Mouse (Mus musculus): Measurements from ENCODE around the gene Kat6b. TPM values are rescaled to one million over a fixed set of nuclear protein-coding genes. Genes with fewer than 3 reads are reported as not detected.
"Not testable (repeated sequence)": the region's sequence is repeated elsewhere in the genome, so short reads cannot be mapped to it uniquely, and the experiment has no call there.

The Kat6b gene
- polyA plus RNA-seq, 1 experiment from 2014 or later = 21.4 TPM

- DNase-seq (ENCODE audit: low read depth, low spot score) = no peak
Observed at GRCm38 (mm10) chr14:21484199-21484598, 3.0 kb downstream of the Kat6b start.

GRCm38 (mm10) chr14:21484693-21485092, 3.5 kb downstream of the Kat6b start:
- ChIA-PET CTCF (no interaction called here), POLR2A (no interaction called here)
- ATAC-seq = no peak
- no peak for DNase-seq (ENCODE audit: low read depth, low spot score)
- TF ChIP-seq CTCF (IDR thresholded peaks at IDR 0.05) = no peak
- H3K27me3 ChIP-seq = no peaks in the 10 kb centered on the region
- in situ Hi-C loops (cut with MboI; ENCODE audit: low pct_unique_long_range_greater_than_20kb) = loop anchor here (10.0 kb wide), 1 partner anchor 330 kb away; no protein-coding TSS in a partner anchor

More at GRCm38 (mm10) chr14:21484199-21484598, 3.0 kb downstream of the Kat6b start:
- no peak for TF ChIP-seq CTCF (IDR thresholded peaks at IDR 0.05)
- in situ Hi-C loops (cut with MboI; ENCODE audit: low pct_unique_long_range_greater_than_20kb) = loop anchor here (10.0 kb wide), 1 partner anchor 329 kb away; no protein-coding TSS in a partner anchor
- ChIA-PET POLR2A (no interaction called here), CTCF (no interaction called here)
- no peak for ATAC-seq
- H3K27me3 ChIP-seq = no peaks in the 10 kb centered on the region

- in situ Hi-C loops (cut with MboI; ENCODE audit: low pct_unique_long_range_greater_than_20kb) = loop anchor here (10.0 kb wide), 1 partner anchor 331 kb away; no protein-coding TSS in a partner anchor
- CTCF ChIA-PET = no interaction called here
- no peak for TF ChIP-seq CTCF (IDR thresholded peaks at IDR 0.05)
- no peaks in the 10 kb centered on the region for H3K27me3 ChIP-seq
- DNase-seq (ENCODE audit: low read depth, low spot score) (no peak), ATAC-seq (no peak)
- POLR2A ChIA-PET = no interaction called here
Observed at GRCm38 (mm10) chr14:21485961-21486520, 4.8 kb downstream of the Kat6b start.

- POLR2A ChIA-PET = not testable (repeated sequence)
Observed at GRCm38 (mm10) chr14:21487135-21487534, 5.9 kb downstream of the Kat6b start.

GRCm38 (mm10) chr14:21488426-21489115, 7.3 kb downstream of the Kat6b start:
- CTCF ChIA-PET; DNase-seq (ENCODE audit: low read depth, low spot score); ATAC-seq; H3K27me3 ChIP-seq: not testable (repeated sequence)
- in situ Hi-C loops (cut with MboI; ENCODE audit: low pct_unique_long_range_greater_than_20kb) = loop anchor here (10.0 kb wide), 1 partner anchor 334 kb away; no protein-coding TSS in a partner anchor
- POLR2A ChIA-PET = interaction anchor here (0.6 kb wide), 1 partner anchor 17 kb away, joined by 3 read pairs; no protein-coding TSS in a partner anchor

More at GRCm38 (mm10) chr14:21487135-21487534, 5.9 kb downstream of the Kat6b start:
- H3K27me3 ChIP-seq; CTCF ChIA-PET; ATAC-seq; DNase-seq (ENCODE audit: low read depth, low spot score): not testable (repeated sequence)
- in situ Hi-C loops (cut with MboI; ENCODE audit: low pct_unique_long_range_greater_than_20kb) = loop anchor here (10.0 kb wide), 1 partner anchor 332 kb away; no protein-coding TSS in a partner anchor

GRCm38 (mm10) chr14:21489116-21489485, 7.9 kb downstream of the Kat6b start:
- H3K27me3 ChIP-seq = no peaks in the 10 kb centered on the region
- no peak for ATAC-seq
- no peak for DNase-seq (ENCODE audit: low read depth, low spot score)
- ChIA-PET CTCF (no interaction called here), POLR2A (interaction anchor here (0.6 kb wide), 1 partner anchor 16 kb away, joined by 3 read pairs; no protein-coding TSS in a partner anchor)
- TF ChIP-seq CTCF (IDR thresholded peaks at IDR 0.05) = no peak
- in situ Hi-C loops (cut with MboI; ENCODE audit: low pct_unique_long_range_greater_than_20kb) = loop anchor here (10.0 kb wide), 1 partner anchor 334 kb away; no protein-coding TSS in a partner anchor

- ATAC-seq (no peak), DNase-seq (ENCODE audit: low read depth, low spot score) (no peak)
- ChIA-PET POLR2A (interaction anchor here (0.7 kb wide), 1 partner anchor 113 kb away, joined by 3 read pairs; no protein-coding TSS in a partner anchor), CTCF (no interaction called here)
- no peaks in the 10 kb centered on the region for H3K27me3 ChIP-seq
- in situ Hi-C loops (cut with MboI; ENCODE audit: low pct_unique_long_range_greater_than_20kb) = no loop called here
- no peak for TF ChIP-seq CTCF (IDR thresholded peaks at IDR 0.05)
Observed at GRCm38 (mm10) chr14:21490141-21490540, 8.9 kb downstream of the Kat6b start.

GRCm38 (mm10) chr14:21498361-21498996, 17.2 kb downstream of the Kat6b start:
- CTCF ChIA-PET = no interaction called here
- no peak for DNase-seq (ENCODE audit: low read depth, low spot score)
- no peaks in the 10 kb centered on the region for H3K27me3 ChIP-seq
- POLR2A ChIA-PET = no interaction called here
- in situ Hi-C loops (cut with MboI; ENCODE audit: low pct_unique_long_range_greater_than_20kb) = no loop called here
- ATAC-seq = no peak
- no peak for TF ChIP-seq CTCF (IDR thresholded peaks at IDR 0.05)

GRCm38 (mm10) chr14:21499011-21499581, 17.9 kb downstream of the Kat6b start:
- POLR2A ChIA-PET = no interaction called here
- CTCF ChIA-PET = no interaction called here
- no peaks in the 10 kb centered on the region for H3K27me3 ChIP-seq
- ATAC-seq (no peak), DNase-seq (ENCODE audit: low read depth, low spot score) (no peak)
- in situ Hi-C loops (cut with MboI; ENCODE audit: low pct_unique_long_range_greater_than_20kb) = no loop called here
- no peak for TF ChIP-seq CTCF (IDR thresholded peaks at IDR 0.05)

- DNase-seq (ENCODE audit: low read depth, low spot score) (no peak), ATAC-seq (no peak)
- no peak for TF ChIP-seq CTCF (IDR thresholded peaks at IDR 0.05)
- no peaks in the 10 kb centered on the region for H3K27me3 ChIP-seq
- ChIA-PET POLR2A (interaction anchor here (0.6 kb wide), 1 partner anchor 88 kb away, joined by 3 read pairs; no protein-coding TSS in a partner anchor), CTCF (no interaction called here)
- in situ Hi-C loops (cut with MboI; ENCODE audit: low pct_unique_long_range_greater_than_20kb) = no loop called here
Observed at GRCm38 (mm10) chr14:21499631-21500153, 18.5 kb downstream of the Kat6b start.

Measured in Patski (cell line).